Mouse (Mus musculus): ENCODE data around the gene Tbc1d10a. TPM values are rescaled to one million over a fixed set of nuclear protein-coding genes. Genes with fewer than 3 reads are reported as not detected.

Tbc1d10a gene
- polyA plus RNA-seq, 1 experiment from 2014 or later: 30.5 TPM

Small RNA genes within 50 kb of the gene (microRNA-seq; reads per million reads assigned to microRNA genes)
- 5.9 reads per million, percentile 19 among the genes with 10 or more reads in this experiment for gene Mir3060

Other genes with a start within 250 kb of the Tbc1d10a start
- gene Pes1, start 222.8 kb upstream of the Tbc1d10a start, polyA plus RNA-seq (2015; fragmentation: Nextera tagmentation; extraction: Ambion mirVana): 76.6 and 78.0 TPM in 2 replicates
- 0.24 and 0.38 TPM in 2 replicates for gene 4930556J24Rik, start 210.0 kb upstream of the Tbc1d10a start, polyA plus RNA-seq (2015; fragmentation: Nextera tagmentation; extraction: Ambion mirVana)
- 9.5 and 10.0 TPM in 2 replicates for gene Gal3st1, start 203.2 kb upstream of the Tbc1d10a start, polyA plus RNA-seq (2015; fragmentation: Nextera tagmentation; extraction: Ambion mirVana)
- gene Sec14l4, start 155.3 kb upstream of the Tbc1d10a start, polyA plus RNA-seq (2015; fragmentation: Nextera tagmentation; extraction: Ambion mirVana): 24.1 and 29.7 TPM in 2 replicates
- gene Sec14l3, start 121.9 kb upstream of the Tbc1d10a start, polyA plus RNA-seq (2015; fragmentation: Nextera tagmentation; extraction: Ambion mirVana): 41.5 and 63.9 TPM in 2 replicates
- gene Mtfp1, start 91.3 kb upstream of the Tbc1d10a start, polyA plus RNA-seq (2015; fragmentation: Nextera tagmentation; extraction: Ambion mirVana): 9.5 and 9.6 TPM in 2 replicates
- gene Sec14l2, start 63.4 kb upstream of the Tbc1d10a start, polyA plus RNA-seq (2015; fragmentation: Nextera tagmentation; extraction: Ambion mirVana): 2.9 and 3.3 TPM in 2 replicates
- gene Rnf215, start 51.6 kb upstream of the Tbc1d10a start, polyA plus RNA-seq (2015; fragmentation: Nextera tagmentation; extraction: Ambion mirVana): 33.6 and 35.7 TPM in 2 replicates
- gene Ccdc157, start 26.5 kb upstream of the Tbc1d10a start, polyA plus RNA-seq (2015; fragmentation: Nextera tagmentation; extraction: Ambion mirVana): 9.2 and 11.4 TPM in 2 replicates
- gene Sf3a1, start 26.4 kb upstream of the Tbc1d10a start, polyA plus RNA-seq (2015; fragmentation: Nextera tagmentation; extraction: Ambion mirVana): 42.1 and 48.9 TPM in 2 replicates
- gene Castor1, start 31.4 kb downstream of the Tbc1d10a start, polyA plus RNA-seq (2015; fragmentation: Nextera tagmentation; extraction: Ambion mirVana): 6.5 and 9.1 TPM in 2 replicates
- 0.25 and 0.28 TPM in 2 replicates for gene Osm, start 49.6 kb downstream of the Tbc1d10a start, polyA plus RNA-seq (2015; fragmentation: Nextera tagmentation; extraction: Ambion mirVana)
- 0.44 and 0.68 TPM in 2 replicates for gene Lif, start 70.8 kb downstream of the Tbc1d10a start, polyA plus RNA-seq (2015; fragmentation: Nextera tagmentation; extraction: Ambion mirVana)

All from lung, embryonic 16.5 days (tissue).